Mouse (Mus musculus): ENCODE measurements around the gene Gys1.

- no peak for TF ChIP-seq GATA1 (IDR thresholded peaks at IDR 0.05; ENCODE audit: low read length)
- no peak for TF ChIP-seq TAL1 (IDR thresholded peaks at IDR 0.05; ENCODE audit: low read length)
Observed at GRCm38 (mm10) chr7:45414740-45415224, 19.9 kb upstream of the Gys1 start.

Data from erythroblast, embryonic 14.5 days (primary cell).